Mouse (Mus musculus) kidney, adult 2 months (tissue): ENCODE results near the gene Nudt5.

Experiments used
- CTCF ChIP-seq: fragments of 200-500 bp; conservative IDR thresholded peaks from 2 replicates; pipeline ENCODE4 v1.5.1; 2011; ENCODE audit warnings: low read depth, mild to moderate bottlenecking, control low read depth, low read length, moderate library complexity, mixed read lengths; ENCODE audit not compliant: insufficient read depth, insufficient read length
- POLR2A ChIP-seq: fragments of 200-500 bp; IDR thresholded peaks from one replicate; pipeline ENCODE4 v1.6.1; 2011; ENCODE audit warnings: low read depth, low read length, control low read depth

DNA sequence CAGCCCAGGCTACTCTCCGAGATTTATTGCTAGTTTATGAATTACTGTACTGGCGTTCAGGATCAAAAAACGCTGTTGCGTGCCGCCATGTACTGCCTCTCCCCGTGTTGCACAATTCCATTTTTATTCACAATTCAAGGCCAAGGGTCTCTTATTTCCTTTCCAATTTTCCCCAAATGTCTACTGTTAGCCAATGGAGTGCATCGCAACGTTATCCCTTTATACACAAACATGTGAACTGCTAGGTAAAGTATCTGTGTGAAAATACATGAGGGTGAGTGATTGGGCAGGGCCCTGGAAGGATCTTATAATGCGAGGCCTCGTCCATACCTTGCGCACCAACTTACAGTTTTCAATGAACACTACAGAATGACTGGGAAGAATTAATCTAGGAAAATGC, 49.5 kb downstream of the Nudt5 start:
- TF ChIP-seq CTCF (no peak), POLR2A (no peak)
